Mouse (Mus musculus) lung, adult 2 months (tissue): ENCODE results near the gene Lsp1.

Experiments
- CTCF ChIP-seq: fragments of 200-500 bp; IDR thresholded peaks from 2 replicates; pipeline ENCODE4 v1.5.1; 2011; ENCODE audit warnings: mild to moderate bottlenecking, low read length, control low read depth; ENCODE audit not compliant: insufficient read depth
- POLR2A ChIP-seq: fragments of 200-500 bp; IDR thresholded peaks from 2 replicates; pipeline ENCODE4 v1.6.1; 2011; ENCODE audit warnings: low read depth, mild to moderate bottlenecking, control low read depth, low read length, borderline replicate concordance; ENCODE audit errors: extremely low read depth

- TF ChIP-seq CTCF, result peak; percentile 85
- no peak for TF ChIP-seq POLR2A
Observed at GRCm38 (mm10) chr7:142435524-142435923, 25.1 kb upstream of the Lsp1 start.
